Mouse (Mus musculus): ENCODE data around the gene Tbx5.

DNA sequence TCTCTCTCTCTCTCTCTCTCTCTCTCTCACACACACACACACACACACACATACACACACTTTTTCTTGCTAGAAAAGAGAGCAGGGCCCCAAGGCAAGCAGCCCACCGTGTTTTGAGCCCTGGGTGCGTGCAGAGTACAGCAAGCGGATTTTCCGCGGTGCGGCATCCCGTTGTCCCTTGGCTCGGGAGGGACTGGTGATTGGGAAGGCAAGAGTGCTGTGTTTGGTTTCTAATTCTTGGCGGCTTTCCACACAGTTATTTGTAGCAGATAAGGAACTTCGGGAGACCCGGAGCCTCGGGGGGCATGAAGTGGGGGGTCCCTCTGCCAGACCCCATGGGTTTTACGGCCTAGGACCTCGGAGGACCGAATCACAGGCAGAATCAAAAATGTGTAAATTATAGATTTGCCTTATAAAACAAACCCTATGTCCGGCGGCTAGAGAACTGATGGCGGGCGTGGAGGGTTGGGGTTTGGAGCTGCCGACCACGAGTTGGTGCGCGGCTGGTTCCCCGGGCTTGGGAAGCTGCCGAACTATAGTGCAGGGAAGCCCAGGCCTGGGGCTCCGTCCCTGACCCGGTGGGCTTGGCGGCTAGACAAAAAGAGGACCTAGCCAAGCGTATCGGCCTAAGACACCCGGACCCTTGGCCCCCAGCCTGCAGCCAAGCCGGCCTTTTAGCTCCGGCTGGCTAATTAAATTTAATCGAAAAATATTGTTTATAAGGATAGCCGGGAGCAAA is 28.0 kb upstream of the Tbx5 start:
- no peak for TF ChIP-seq CTCF (IDR thresholded peaks at IDR 0.05; ENCODE audit: low read depth, low read length)
- no peak for TF ChIP-seq GATA1 (IDR thresholded peaks at IDR 0.05; ENCODE audit: borderline replicate concordance, low read length)
- no peak for TF ChIP-seq TAL1 (conservative IDR thresholded peaks at IDR 0.05; ENCODE audit: low read depth, low read length)
- TF ChIP-seq POLR2AphosphoS5 (IDR thresholded peaks at IDR 0.05; ENCODE audit: insufficient replicate concordance, low read depth, low read length) = no peak
- TF ChIP-seq GATA2 (IDR thresholded peaks at IDR 0.05; ENCODE audit: borderline replicate concordance, low read depth, low read length) = no peak
